Mouse (Mus musculus): ENCODE measurements around the gene Tmem214.

DNA sequence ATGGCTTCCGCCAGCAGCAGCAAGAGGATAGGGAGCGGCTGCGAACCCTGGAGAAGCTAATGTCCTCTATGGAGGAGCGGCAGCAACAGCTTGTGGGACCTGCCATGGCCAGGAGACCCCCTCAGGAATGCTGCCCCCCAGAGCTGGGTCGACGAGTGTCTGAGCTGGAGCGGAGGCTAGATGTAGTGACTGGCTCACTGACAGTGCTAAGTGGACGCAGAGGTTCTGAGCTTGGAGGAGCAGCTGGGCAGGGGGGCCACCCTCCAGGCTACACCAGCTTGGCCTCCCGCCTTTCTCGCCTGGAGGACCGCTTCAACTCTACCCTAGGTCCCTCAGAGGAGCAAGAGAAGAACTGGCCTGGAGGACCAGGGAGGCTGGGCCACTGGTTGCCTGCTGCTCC is 49.5 kb downstream of the Tmem214 start:
- TF ChIP-seq FLI1 (IDR thresholded peaks at IDR 0.05; ENCODE audit: low read length), result no peak
- no peak for TF ChIP-seq GATA1 (IDR thresholded peaks at IDR 0.05; ENCODE audit: borderline replicate concordance, low read length)

All from megakaryocyte, embryonic 14.5 days (primary cell).